Mouse (Mus musculus): Measurements from ENCODE around the gene Kif19a. TPM values are rescaled to one million over a fixed set of nuclear protein-coding genes. Genes with fewer than 3 reads are reported as not detected.

The Kif19a gene
- polyA plus RNA-seq, 1 experiment: 0.71 TPM

DNA sequence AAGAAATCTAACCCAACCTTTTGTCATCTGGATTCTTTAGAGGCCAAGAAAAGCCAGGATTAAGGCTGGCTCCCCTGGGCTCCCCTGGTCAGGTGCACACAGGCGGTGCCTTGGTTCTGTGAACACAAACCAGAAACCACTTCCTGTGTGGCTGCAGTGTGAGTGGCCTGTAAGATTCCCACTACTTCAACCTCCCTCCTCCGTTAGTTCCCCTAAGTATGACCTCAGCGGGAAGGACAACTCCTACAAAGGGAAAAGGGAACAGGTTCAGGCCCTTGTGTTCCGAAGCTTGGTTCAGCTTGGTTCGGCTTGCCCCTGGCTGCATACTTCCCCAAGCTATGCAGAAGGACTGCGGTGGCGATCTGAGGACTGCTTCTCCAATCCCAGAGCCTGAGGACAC is 53.0 kb downstream of the Kif19a start:
- Histone ChIP-seq H3K4me1 (replicated peaks; ENCODE audit: control insufficient read depth, insufficient read depth, low read length) (peaks cover 17% of the 10 kb centered on the region), H3K27me3 (ENCODE audit: control insufficient read depth, insufficient read depth, low read length) (no peaks in the 10 kb centered on the region), H3K27ac (ENCODE audit: control insufficient read depth, insufficient read depth, low read length) (no peak overlapping the region), H3K36me3 (ENCODE audit: control insufficient read depth, insufficient read depth, low read length) (no peaks in the 10 kb centered on the region), H3K4me3 (ENCODE audit: control insufficient read depth, insufficient read depth, low read length) (no peak overlapping the region)
- DNase-seq: no peak
- TF ChIP-seq POLR2A (IDR thresholded peaks at IDR 0.05; ENCODE audit: control insufficient read depth, extremely low read depth, insufficient read depth, low read length, poor library complexity): no peak
- TF ChIP-seq CTCF (IDR thresholded peaks at IDR 0.05; ENCODE audit: borderline replicate concordance, control insufficient read depth, extremely low read depth, insufficient read depth, low read length, poor library complexity): no peak
- 36% methylated on average over 7 of the region's 7 CpGs for WGBS

DNA sequence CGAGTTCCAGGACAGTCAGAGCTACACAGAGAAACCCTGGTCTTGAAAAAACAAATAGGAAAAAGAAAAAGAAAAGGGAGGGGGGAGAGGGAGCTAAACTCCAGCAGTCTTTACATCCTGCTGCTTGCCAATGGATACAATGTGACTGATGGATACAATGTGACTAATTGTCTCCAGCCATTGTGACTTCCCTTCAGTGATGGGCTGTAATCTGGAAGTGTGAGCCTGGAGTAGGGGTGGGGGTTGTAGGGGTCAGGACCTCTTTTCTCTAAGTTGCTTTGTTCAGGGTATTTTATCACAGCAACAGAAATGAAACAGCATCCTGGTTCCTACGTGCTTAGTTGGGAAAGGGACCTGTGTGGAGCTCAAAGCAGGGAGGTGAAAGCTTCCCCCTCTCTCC is 53.9 kb downstream of the Kif19a start:
- 86% methylated on average over 2 of the region's 2 CpGs for WGBS
- no peak for TF ChIP-seq CTCF (IDR thresholded peaks at IDR 0.05; ENCODE audit: borderline replicate concordance, control insufficient read depth, extremely low read depth, insufficient read depth, low read length, poor library complexity)
- no peak for TF ChIP-seq POLR2A (IDR thresholded peaks at IDR 0.05; ENCODE audit: control insufficient read depth, extremely low read depth, insufficient read depth, low read length, poor library complexity)
- H3K27me3 ChIP-seq (ENCODE audit: control insufficient read depth, insufficient read depth, low read length): no peaks in the 10 kb centered on the region
- H3K4me1 ChIP-seq (replicated peaks; ENCODE audit: control insufficient read depth, insufficient read depth, low read length): peaks cover 17% of the 10 kb centered on the region
- no peak overlapping the region for H3K4me3 ChIP-seq (ENCODE audit: control insufficient read depth, insufficient read depth, low read length)
- DNase-seq: no peak
- H3K36me3 ChIP-seq (ENCODE audit: control insufficient read depth, insufficient read depth, low read length): no peaks in the 10 kb centered on the region
- H3K27ac ChIP-seq (ENCODE audit: control insufficient read depth, insufficient read depth, low read length): no peak overlapping the region

GRCm38 (mm10) chr11:114820444-114820843 is 55.3 kb downstream of the Kif19a start:
- no peaks in the 10 kb centered on the region for H3K27me3 ChIP-seq (ENCODE audit: control insufficient read depth, insufficient read depth, low read length)
- H3K4me1 ChIP-seq (replicated peaks; ENCODE audit: control insufficient read depth, insufficient read depth, low read length): peaks cover 9% of the 10 kb centered on the region
- H3K4me3 ChIP-seq (ENCODE audit: control insufficient read depth, insufficient read depth, low read length): no peak overlapping the region
- H3K36me3 ChIP-seq (ENCODE audit: control insufficient read depth, insufficient read depth, low read length): no peaks in the 10 kb centered on the region
- DNase-seq: no peak
- TF ChIP-seq CTCF (IDR thresholded peaks at IDR 0.05; ENCODE audit: borderline replicate concordance, control insufficient read depth, extremely low read depth, insufficient read depth, low read length, poor library complexity): no peak
- no peak for TF ChIP-seq POLR2A (IDR thresholded peaks at IDR 0.05; ENCODE audit: control insufficient read depth, extremely low read depth, insufficient read depth, low read length, poor library complexity)
- WGBS: 81% methylated on average over 3 of the region's 3 CpGs
- no peak overlapping the region for H3K27ac ChIP-seq (ENCODE audit: control insufficient read depth, insufficient read depth, low read length)

GRCm38 (mm10) chr11:114821325-114821724 is 56.1 kb downstream of the Kif19a start:
- DNase-seq: no peak
- no peak overlapping the region for H3K27ac ChIP-seq (ENCODE audit: control insufficient read depth, insufficient read depth, low read length)
- WGBS: 8% methylated on average over 1 of the region's 1 CpGs

GRCm38 (mm10) chr11:114822727-114823126 is 57.5 kb downstream of the Kif19a start:
- no peak overlapping the region for H3K27ac ChIP-seq (ENCODE audit: control insufficient read depth, insufficient read depth, low read length)
- H3K36me3 ChIP-seq (ENCODE audit: control insufficient read depth, insufficient read depth, low read length): no peaks in the 10 kb centered on the region
- no peak for DNase-seq
- 94% methylated on average over 12 of the region's 12 CpGs for WGBS
- H3K4me3 ChIP-seq (ENCODE audit: control insufficient read depth, insufficient read depth, low read length): no peak overlapping the region
- no peak for TF ChIP-seq CTCF (IDR thresholded peaks at IDR 0.05; ENCODE audit: borderline replicate concordance, control insufficient read depth, extremely low read depth, insufficient read depth, low read length, poor library complexity)
- no peak for TF ChIP-seq POLR2A (IDR thresholded peaks at IDR 0.05; ENCODE audit: control insufficient read depth, extremely low read depth, insufficient read depth, low read length, poor library complexity)
- H3K27me3 ChIP-seq (ENCODE audit: control insufficient read depth, insufficient read depth, low read length): no peaks in the 10 kb centered on the region
- 0 out of 2 replicates have a peak, but pooled peaks cover 5% of the 10 kb centered on the region for H3K4me1 ChIP-seq (replicated peaks; ENCODE audit: control insufficient read depth, insufficient read depth, low read length)

More at GRCm38 (mm10) chr11:114821325-114821724, 56.1 kb downstream of the Kif19a start:
- Histone ChIP-seq H3K4me1 (replicated peaks; ENCODE audit: control insufficient read depth, insufficient read depth, low read length) (0 out of 2 replicates have a peak, but pooled peaks cover 5% of the 10 kb centered on the region), H3K4me3 (ENCODE audit: control insufficient read depth, insufficient read depth, low read length) (no peak overlapping the region), H3K36me3 (ENCODE audit: control insufficient read depth, insufficient read depth, low read length) (no peaks in the 10 kb centered on the region), H3K27me3 (ENCODE audit: control insufficient read depth, insufficient read depth, low read length) (no peaks in the 10 kb centered on the region)
- no peak for TF ChIP-seq POLR2A (IDR thresholded peaks at IDR 0.05; ENCODE audit: control insufficient read depth, extremely low read depth, insufficient read depth, low read length, poor library complexity)
- no peak for TF ChIP-seq CTCF (IDR thresholded peaks at IDR 0.05; ENCODE audit: borderline replicate concordance, control insufficient read depth, extremely low read depth, insufficient read depth, low read length, poor library complexity)

GRCm38 (mm10) chr11:114823199-114823725 is 58.1 kb downstream of the Kif19a start:
- H3K27ac ChIP-seq (ENCODE audit: control insufficient read depth, insufficient read depth, low read length): no peak overlapping the region
- 94% methylated on average over 11 of the region's 11 CpGs for WGBS
- no peak for DNase-seq
- H3K4me1 ChIP-seq (replicated peaks; ENCODE audit: control insufficient read depth, insufficient read depth, low read length): 0 out of 2 replicates have a peak, but pooled peaks cover under 1% of the 10 kb centered on the region
- H3K36me3 ChIP-seq (ENCODE audit: control insufficient read depth, insufficient read depth, low read length): no peaks in the 10 kb centered on the region
- H3K27me3 ChIP-seq (ENCODE audit: control insufficient read depth, insufficient read depth, low read length): no peaks in the 10 kb centered on the region
- TF ChIP-seq POLR2A (IDR thresholded peaks at IDR 0.05; ENCODE audit: control insufficient read depth, extremely low read depth, insufficient read depth, low read length, poor library complexity): no peak
- no peak for TF ChIP-seq CTCF (IDR thresholded peaks at IDR 0.05; ENCODE audit: borderline replicate concordance, control insufficient read depth, extremely low read depth, insufficient read depth, low read length, poor library complexity)
- H3K4me3 ChIP-seq (ENCODE audit: control insufficient read depth, insufficient read depth, low read length): no peak overlapping the region

DNA sequence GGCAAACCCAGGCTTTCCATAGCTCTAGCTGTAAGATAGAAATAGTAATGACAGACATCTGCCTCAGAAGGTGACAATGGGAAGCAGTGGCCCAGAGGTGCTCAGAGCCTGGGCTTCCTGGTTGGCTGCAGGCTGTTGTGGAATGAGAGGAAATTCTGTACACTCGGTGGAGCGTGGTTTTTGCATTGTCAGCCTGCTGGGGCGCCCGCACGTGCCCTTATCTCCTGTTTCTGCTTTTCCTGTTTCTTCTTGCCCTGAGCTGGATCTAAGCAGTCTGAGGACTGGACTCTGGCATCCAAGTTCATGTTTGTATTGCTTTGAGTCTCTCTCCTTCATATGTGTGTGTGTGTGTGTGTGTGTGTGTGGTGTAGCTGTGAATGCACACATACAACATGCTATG is 61.5 kb downstream of the Kif19a start:
- Histone ChIP-seq H3K27me3 (ENCODE audit: control insufficient read depth, insufficient read depth, low read length) (no peaks in the 10 kb centered on the region), H3K4me1 (replicated peaks; ENCODE audit: control insufficient read depth, insufficient read depth, low read length) (peaks cover 9% of the 10 kb centered on the region; the same call in 1 of the 2 replicates), H3K27ac (ENCODE audit: control insufficient read depth, insufficient read depth, low read length) (no peak overlapping the region), H3K4me3 (ENCODE audit: control insufficient read depth, insufficient read depth, low read length) (no peak overlapping the region), H3K36me3 (ENCODE audit: control insufficient read depth, insufficient read depth, low read length) (no peaks in the 10 kb centered on the region)
- WGBS: 19% methylated on average over 5 of the region's 5 CpGs
- no peak for DNase-seq
- no peak for TF ChIP-seq CTCF (IDR thresholded peaks at IDR 0.05; ENCODE audit: borderline replicate concordance, control insufficient read depth, extremely low read depth, insufficient read depth, low read length, poor library complexity)
- no peak for TF ChIP-seq POLR2A (IDR thresholded peaks at IDR 0.05; ENCODE audit: control insufficient read depth, extremely low read depth, insufficient read depth, low read length, poor library complexity)

Data from thymus, adult 2 months (tissue).